ENCODE assay signal across 11 mouse cellular contexts in the genomic region with DNA sequence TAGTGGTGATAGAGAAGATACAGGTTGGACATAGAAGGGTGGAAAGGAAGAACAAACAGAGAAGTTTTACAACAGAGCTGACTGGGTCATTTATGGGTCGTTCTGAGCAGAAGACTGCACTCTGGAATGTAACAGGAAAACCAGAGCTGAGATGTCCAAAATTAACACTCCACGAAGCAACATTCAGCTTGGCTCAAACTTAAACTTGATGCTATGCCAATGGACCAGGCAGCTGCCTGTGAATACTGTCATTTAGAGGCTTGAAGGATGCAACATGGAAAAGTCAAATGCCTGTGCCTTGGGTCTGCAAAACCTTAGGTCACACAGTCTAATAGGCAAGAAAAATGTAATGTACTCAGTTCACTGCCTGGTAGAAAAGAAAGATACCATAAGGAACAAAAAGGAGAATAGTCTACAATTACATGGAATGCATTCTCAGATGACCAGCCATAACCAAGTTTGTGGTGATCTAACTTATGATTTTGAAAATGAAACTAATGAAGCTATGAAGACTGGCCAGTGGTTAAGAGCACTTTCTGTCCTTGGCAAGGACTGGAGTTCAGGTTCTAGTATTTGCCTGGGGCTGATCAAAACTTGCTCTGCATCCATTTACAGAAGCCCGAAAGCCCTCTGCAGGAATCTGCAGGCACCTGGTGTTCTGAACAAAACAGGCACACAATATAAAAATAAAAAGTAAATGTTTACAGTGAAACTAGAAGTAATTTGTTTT. TPM values are rescaled to one million over a fixed set of nuclear protein-coding genes. Genes with fewer than 3 reads are reported as not detected.
DNase-seq lines count a peak whose midpoint lies in the region; ATAC-seq lines count a peak whose summit lies in the region.
"Had no signal": no experiment of that assay in that cellular context is flagged by ENCODE, and none has a peak within 500 bp of the region (broad histone marks: within the 10 kb centered on the region; RNA-seq: fewer than 3 reads in every experiment).

No protein-coding gene starts in this region.

- H3K27ac ChIP-seq in heart, embryonic 16.5 days (ENCODE audit: low read length), result peak overlapping the region; percentile 63
- H3K27ac ChIP-seq in hindbrain, embryonic 12.5 days, result no peak overlapping the region
- H3K27ac ChIP-seq in midbrain, embryonic 15.5 days, result no peak overlapping the region
- H3K27ac ChIP-seq: limb, embryonic 13.5 days had no signal

- no peaks in the 10 kb centered on the region for H3K9me3 ChIP-seq in heart, embryonic 16.5 days (replicated peaks; ENCODE audit: control insufficient read depth, low read length)
- H3K9me3 ChIP-seq in hindbrain, embryonic 12.5 days (replicated peaks), result no peaks in the 10 kb centered on the region
- H3K9me3 ChIP-seq in midbrain, embryonic 15.5 days, result no peaks in the 10 kb centered on the region
- H3K9me3 ChIP-seq: limb, embryonic 13.5 days had no signal

- no peak overlapping the region for H3K9ac ChIP-seq in heart, embryonic 16.5 days (ENCODE audit: low read length)
- H3K9ac ChIP-seq in hindbrain, embryonic 12.5 days, result no peak overlapping the region
- no peak overlapping the region for H3K9ac ChIP-seq in midbrain, embryonic 15.5 days
- H3K9ac ChIP-seq: limb, embryonic 13.5 days had no signal

- no peak overlapping the region for H3K4me2 ChIP-seq in heart, embryonic 16.5 days (ENCODE audit: low read depth, low read length)
- H3K4me2 ChIP-seq in hindbrain, embryonic 12.5 days (replicated peaks), result no peak overlapping the region
- no peak overlapping the region for H3K4me2 ChIP-seq in midbrain, embryonic 15.5 days
- H3K4me2 ChIP-seq: limb, embryonic 13.5 days had no signal

- peak; percentile 44 for DNase-seq in gastrocnemius, adult 18-20 months (ENCODE audit: low spot score)
- no peak for DNase-seq in gastrocnemius, postnatal 10 days
- peak; percentile 27 for DNase-seq in 3T3-L1 (ENCODE audit: low read depth, low spot score)
- DNase-seq in kidney, postnatal 14 days, result peak; percentile 54
- DNase-seq in c-Kit-positive CD71-positive TER-119-positive erythroid progenitor cells, embryonic 14.5 days (ENCODE audit: low spot score), result no peak

- H3K36me3 ChIP-seq in heart, embryonic 16.5 days (ENCODE audit: control insufficient read depth, insufficient read depth), result no peaks in the 10 kb centered on the region
- no peaks in the 10 kb centered on the region for H3K36me3 ChIP-seq in hindbrain, embryonic 12.5 days
- no peaks in the 10 kb centered on the region for H3K36me3 ChIP-seq in midbrain, embryonic 15.5 days (replicated peaks)
- H3K36me3 ChIP-seq: limb, embryonic 13.5 days had no signal

- 35% methylated on average over 3 of the region's 3 CpGs for WGBS in heart, embryonic 16.5 days
- 82% methylated on average over 3 of the region's 3 CpGs for whole genome bisulfite sequencing in hindbrain, embryonic 12.5 days
- 82% methylated on average over 3 of the region's 3 CpGs for WGBS in midbrain, embryonic 15.5 days

- H3K4me3 ChIP-seq in heart, embryonic 16.5 days (ENCODE audit: low read length), result no peak overlapping the region
- H3K4me3 ChIP-seq in hindbrain, embryonic 12.5 days, result no peak overlapping the region
- no peak overlapping the region for H3K4me3 ChIP-seq in midbrain, embryonic 15.5 days
- H3K4me3 ChIP-seq: limb, embryonic 13.5 days had no signal

- ATAC-seq in heart, embryonic 16.5 days (replicated peaks; ENCODE audit: extremely low read depth, insufficient read depth, low FRiP score), result peak; percentile 52; the same call in 1 of the 2 replicates
- no peak for ATAC-seq in hindbrain, embryonic 12.5 days (ENCODE audit: low FRiP score)
- ATAC-seq in midbrain, embryonic 15.5 days (replicated peaks), result no peak
- ATAC-seq: inflammation-experienced regulatory T-cells, adult 6 months; midbrain, embryonic 16.5 days had no signal

- H3K27me3 ChIP-seq in heart, embryonic 16.5 days (ENCODE audit: control insufficient read depth, insufficient read depth, low read length), result no peaks in the 10 kb centered on the region
- H3K27me3 ChIP-seq in hindbrain, embryonic 12.5 days, result no peaks in the 10 kb centered on the region
- H3K27me3 ChIP-seq in midbrain, embryonic 15.5 days (replicated peaks), result no peaks in the 10 kb centered on the region
- H3K27me3 ChIP-seq: limb, embryonic 13.5 days had no signal

- H3K4me1 ChIP-seq in heart, embryonic 16.5 days (ENCODE audit: control insufficient read depth, insufficient read depth, low read length), result peaks cover 5% of the 10 kb centered on the region
- H3K4me1 ChIP-seq in hindbrain, embryonic 12.5 days, result no peaks in the 10 kb centered on the region
- H3K4me1 ChIP-seq in midbrain, embryonic 15.5 days, result no peaks in the 10 kb centered on the region; the same call in 1 of the 2 replicates

RNA-seq across cellular contexts. Expression of a gene that starts 9.8 kb away (rescaled TPM):
- 100 to 1,000 TPM; 239 to 377 TPM for total RNA-seq in gastrocnemius, adult 18-20 months (2021)
- 100 to 1,000 TPM; 546 to 577 TPM for total RNA-seq in gastrocnemius, postnatal 10 days (2021)
- 314 and 356 TPM in 2 replicates for polyA plus RNA-seq in heart, embryonic 16.5 days (2015; fragmentation: Nextera tagmentation; extraction: Ambion mirVana)
- 46.4 and 55.7 TPM in 2 replicates for polyA plus RNA-seq in hindbrain, embryonic 12.5 days (2016; fragmentation: Nextera tagmentation; extraction: Ambion mirVana)
- 62.4 and 74.8 TPM in 2 replicates for polyA plus RNA-seq in midbrain, embryonic 15.5 days (2015; fragmentation: Nextera tagmentation; extraction: Ambion mirVana)
- polyA plus RNA-seq: inflammation-experienced regulatory T-cells, adult 6 months had no signal

Comparison
In these comparisons a context has a peak if more than half of its experiments do, and no peak if none do; other contexts are left out.
1. DNase-seq: peak in gastrocnemius, adult 18-20 months (single experiment), 3T3-L1 (single experiment) and kidney, postnatal 14 days (single experiment); none in gastrocnemius, postnatal 10 days (single experiment) and c-Kit-positive CD71-positive TER-119-positive erythroid progenitor cells, embryonic 14.5 days (single experiment).